Mouse (Mus musculus): Measurements from ENCODE around the gene Nav3.

The Nav3 gene

DNA sequence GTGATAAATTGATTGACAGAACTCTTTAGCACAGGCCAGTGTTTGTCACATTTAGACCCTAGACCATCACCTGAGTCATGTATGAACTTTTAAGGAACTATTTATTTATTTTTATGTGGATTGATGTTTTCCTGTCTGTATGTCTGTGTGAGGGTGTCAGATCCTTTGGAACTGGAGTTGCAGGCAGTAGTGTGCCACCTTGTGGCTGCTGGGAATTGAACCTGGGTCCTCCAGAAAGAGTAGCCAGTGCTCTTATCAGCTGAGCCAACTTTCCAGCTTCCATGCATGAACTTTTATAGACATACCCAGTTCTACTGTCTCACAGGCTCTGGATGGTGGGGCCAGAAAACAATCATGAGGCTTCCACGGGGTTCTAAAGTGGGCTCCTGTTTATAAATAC, 536.5 kb downstream of the Nav3 start:
- no peak for DNase-seq (ENCODE audit: low spot score in 2 of 2)

DNA sequence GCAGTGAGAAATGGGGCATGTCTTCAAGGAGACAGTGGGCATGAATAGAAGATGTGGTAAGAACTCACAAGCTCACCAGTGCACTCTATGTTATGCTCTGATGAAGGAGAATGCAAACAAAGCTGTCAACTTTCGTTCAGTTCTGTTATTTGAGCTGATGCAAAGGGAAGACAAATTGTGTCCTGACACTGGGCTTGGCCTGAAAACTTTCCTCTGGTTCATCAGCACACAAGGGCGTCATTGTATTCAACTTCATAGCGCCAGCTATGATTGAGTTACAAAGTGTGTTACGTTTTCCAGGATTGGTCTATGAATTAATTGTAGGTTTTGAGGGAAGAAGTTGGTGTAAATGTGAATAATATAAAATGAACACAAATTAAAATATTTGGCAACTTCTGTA, 548.8 kb downstream of the Nav3 start:
- DNase-seq (ENCODE audit: low spot score in 2 of 2), result no peak

DNA sequence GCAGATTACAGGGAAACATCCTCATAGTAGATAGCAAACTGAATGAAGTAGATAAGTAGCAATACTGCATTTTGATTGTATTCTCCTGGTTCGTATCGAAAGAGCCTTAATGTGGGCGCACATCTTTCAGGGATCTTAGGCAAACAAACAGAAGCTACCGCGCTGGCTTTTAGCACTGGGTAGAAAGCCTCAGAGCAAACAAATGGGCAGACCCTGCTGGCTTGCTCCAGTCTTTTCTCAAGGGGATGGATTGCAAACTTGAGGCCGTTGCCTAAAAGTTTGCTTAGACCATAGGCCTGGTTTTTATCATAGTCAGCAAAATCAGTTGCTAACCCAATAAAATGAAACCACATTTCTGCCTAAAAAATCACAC, 549.6 kb downstream of the Nav3 start:
- DNase-seq (ENCODE audit: low spot score in 2 of 2), result no peak

DNA sequence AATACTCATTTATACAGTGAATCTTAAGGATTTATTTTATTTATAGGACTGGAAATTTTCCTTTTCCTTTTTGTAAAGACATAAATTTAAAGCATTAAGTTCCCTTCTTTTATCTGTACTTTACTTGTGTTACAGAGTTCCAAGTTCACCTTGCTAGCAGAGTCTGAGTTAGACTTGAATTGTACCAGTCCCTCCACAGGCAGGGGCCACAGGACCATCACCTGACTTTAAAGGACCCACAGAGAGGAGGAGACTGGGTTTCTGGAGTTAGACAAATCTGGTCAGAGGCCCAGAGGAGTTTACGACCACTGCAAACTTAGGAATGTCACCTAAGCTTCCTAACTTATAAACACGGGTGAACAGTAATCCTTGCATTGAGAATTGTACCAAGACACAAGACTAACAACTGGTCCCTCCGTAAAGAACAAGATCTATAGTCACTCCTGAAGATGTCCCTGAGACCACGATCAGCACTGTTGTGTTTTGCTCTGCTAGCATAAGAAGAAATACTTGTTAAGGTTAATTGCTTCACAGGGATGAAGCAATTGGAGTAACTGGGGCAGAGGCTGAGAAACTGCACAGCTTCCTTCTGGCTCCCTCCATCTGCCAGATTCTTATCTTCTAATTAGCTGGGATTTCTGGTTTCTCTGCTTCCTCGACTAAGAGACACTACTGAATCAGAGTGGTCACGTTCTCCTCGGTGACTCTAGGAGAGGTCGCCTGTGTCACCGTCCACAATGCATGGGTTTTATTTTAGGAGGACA, 550.2 kb downstream of the Nav3 start:
- DNase-seq (ENCODE audit: low spot score in 2 of 2), result no peak

DNA sequence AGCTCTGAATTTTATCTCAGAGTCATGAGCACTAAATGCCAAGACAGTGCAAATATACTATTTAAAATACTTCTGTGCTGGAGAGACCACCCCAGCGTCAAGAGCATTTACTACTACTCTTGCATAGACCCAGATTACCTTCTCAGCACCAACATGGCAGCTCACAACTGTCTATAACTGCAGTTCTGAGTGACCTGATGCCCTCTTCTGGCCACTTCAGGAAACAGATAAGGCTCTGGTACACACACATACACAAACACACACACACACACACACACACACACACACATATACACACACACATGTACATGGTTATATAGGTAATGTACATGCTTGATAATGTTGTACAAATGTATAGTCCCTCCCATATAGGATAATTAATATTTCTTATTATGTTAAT, 551.2 kb downstream of the Nav3 start:
- no peak for DNase-seq (ENCODE audit: low spot score in 2 of 2)

DNA sequence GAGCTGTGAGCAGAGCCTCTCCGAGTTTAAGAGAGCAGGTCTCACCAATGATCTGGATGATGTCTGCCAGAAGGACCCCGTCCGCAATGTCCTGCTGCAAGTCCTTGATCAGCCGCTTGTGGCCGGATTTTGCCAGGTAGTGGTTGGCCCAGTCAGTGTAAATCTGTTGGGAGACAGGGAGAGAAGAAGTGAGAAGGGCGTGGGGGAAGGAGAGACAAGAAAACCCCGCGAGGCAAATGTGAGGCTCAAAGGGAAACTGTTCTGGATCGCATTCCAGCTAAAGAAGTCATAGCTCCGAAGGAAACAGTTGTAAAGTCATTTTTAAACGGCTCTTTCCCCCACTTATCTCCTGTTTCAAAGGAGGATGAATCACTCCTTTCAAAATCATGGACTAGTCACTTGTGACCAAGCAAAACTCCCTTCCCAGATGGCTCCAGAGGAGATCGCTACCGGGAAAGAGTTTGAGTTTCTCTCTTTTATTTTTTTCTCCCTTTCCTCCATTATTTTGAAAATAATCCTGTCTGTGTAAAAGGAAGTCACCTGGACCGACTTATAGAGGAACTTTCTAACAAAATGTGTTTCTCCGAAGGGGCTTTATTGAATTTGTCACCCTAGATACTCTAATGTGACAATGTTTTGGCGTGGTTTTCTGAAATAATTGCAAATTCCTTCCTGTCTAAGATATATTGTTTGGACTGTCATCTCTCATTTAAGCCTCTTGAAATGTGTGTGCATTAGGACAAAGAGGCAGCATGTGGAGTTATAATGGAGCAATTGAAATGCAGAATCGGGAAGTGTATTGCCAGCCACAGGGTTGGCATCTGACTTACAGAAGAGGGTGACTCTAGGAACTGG, 552.1 kb downstream of the Nav3 start:
- DNase-seq (ENCODE audit: low spot score in 2 of 2), result no peak

DNA sequence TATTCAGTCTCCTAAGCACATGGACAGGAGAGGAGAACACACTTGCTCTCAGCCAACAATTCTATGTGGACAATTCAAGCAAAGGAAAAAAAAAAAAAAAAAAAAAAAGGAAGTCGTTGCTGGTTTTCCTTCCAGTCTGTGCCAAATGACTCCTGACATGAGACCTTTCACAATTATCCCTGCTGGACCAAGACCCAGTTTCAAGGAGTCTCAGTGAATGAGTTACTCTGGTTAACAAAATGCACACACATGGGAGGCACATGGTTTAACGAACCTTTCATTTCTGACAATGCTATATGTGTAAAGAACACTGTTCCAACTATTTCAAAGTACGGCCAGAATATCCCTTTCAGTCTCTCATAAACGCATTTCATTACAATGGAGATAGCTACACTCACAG, 552.8 kb downstream of the Nav3 start:
- no peak for DNase-seq (ENCODE audit: low spot score in 2 of 2)

DNA sequence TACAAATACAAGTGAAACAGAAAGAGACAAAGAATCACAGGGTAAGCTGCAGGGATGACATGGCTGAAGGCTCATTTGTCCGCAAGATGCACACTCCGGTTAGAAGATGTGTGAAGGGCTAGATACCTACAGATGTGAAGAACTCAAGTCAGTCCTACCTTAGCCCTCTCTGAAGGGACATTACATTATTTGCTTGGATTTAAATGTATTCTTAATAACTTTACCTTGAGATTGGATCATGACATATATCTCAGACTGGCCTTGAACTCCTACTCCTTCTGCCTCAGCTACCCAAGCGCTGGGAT, 566.9 kb downstream of the Nav3 start:
- no peak for DNase-seq (ENCODE audit: low spot score in 2 of 2)

DNA sequence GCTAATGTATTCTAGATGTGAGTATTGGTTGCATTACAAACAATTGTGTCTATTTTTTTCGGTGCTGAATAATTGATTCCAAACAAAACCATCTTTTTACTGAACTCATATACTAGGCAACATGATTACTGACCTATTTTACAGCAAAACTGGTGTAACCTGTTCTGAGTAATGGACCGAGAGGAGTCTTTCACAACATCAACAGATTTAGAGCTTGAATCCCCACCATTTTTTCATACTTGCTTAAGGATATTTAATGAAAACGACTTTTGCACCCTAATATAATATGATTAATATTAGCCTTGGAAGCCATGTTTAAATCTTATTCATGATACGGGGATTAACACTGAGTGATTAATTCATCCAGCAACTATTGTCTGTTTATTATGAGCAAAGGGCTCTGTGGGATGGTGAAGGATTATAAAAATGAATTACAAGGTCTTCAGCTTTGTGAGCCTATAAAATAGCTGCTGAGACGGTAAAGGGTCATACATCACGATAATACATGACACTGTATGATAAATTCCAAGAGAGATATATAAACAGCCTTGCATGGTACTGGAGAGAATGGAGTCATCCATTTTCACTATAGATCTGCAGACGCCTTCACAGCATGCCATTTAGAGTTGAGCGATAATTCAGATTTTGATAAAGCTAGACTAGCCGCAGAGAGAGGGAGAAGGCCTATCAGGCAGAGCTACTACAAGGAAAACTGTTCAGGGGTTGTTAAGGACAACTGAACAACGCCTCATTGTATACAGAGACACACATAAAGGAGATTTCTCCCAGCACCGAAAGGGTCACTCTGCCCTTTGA, 567.4 kb downstream of the Nav3 start:
- no peak for DNase-seq (ENCODE audit: low spot score in 2 of 2)

DNA sequence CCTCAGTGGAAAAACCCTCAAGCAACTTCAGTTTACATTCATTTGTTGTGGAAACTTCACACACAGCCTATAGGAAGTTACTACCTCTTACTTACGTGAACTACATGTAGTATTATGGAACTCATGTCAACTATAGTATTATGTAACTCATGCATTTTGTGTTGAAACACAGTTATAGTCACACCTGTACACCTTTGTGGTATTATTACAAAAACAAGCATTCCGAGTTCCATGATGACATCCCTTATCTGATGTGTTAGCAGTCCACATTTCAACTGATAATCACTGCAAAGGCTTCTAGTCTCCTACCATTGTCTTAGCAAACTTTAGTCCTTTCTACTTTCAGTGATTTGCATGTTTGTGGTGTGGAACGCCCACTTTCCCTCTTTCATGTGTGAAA, 568.8 kb downstream of the Nav3 start:
- no peak for DNase-seq (ENCODE audit: low spot score in 2 of 2)

DNA sequence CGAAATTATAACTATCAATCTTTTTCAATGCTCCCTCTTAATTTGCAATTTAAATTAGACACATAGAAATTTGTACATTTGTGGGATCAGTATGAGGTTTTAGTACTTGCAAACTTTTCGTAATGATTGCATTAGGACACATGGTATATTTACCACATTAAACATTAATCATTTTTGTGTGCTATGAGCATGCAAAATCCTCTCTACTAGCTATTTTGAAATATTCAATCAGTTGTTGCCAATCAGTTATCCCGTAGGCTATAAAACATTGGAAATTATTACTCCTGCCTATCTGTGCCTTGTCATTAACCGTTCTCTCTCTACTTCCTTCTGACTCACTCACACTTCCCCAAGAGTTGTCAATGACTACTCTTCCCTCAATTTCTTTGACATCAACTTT, 579.9 kb downstream of the Nav3 start:
- no peak for DNase-seq (ENCODE audit: low spot score in 2 of 2)

DNA sequence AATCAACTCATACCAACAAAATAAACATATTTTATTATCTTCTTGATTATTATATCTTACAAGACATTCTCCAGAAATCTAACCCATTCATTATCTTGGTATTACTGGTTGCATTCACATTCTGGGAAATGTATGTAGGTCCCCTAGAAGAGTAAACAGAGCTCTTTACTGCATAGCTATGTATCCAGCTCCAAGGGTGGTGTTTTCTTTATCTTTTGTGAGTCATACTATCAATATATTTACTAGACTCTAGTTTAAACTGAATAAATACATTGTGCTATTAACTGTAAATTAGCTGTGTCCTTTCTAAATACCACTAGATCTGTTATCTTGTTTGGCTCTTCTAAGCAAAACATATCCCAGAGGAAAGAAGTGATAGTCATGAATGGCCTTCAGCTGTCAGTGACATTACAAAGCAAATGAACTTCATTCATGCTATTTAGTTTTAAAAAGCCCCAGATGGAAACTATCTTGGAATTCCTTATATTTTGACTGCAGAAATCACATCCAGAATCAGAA, 580.6 kb downstream of the Nav3 start:
- DNase-seq (ENCODE audit: low spot score in 2 of 2), result no peak

DNA sequence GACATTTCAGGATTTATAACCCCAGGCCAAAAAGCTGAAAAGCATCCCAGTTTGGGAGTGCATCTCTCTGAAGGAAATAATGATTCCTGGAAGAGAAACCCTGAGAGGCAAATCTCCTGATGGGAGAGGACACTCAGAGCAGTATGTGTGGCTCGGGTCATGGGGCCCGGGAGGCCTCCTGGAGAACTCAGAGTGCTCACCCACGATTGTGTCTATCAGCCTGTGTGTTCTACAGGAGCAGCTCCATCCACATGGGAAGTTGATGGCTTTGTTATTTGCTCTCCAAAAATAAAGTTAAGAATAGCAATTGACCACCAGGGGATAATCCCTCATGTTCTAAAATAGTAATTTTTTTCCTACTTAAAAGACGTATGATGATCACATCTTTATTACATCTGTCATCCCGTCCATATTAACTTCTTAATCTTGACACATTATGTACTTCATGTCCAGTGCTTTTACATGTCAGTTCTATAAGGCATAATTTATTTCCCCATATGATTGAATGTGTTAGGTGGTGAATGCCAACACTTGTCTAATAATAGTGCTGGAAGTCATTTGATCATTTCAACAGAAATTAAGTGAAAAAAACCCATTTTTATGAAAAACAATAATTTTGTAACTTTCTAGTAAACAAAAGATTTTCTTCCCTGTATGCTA, 581.2 kb downstream of the Nav3 start:
- DNase-seq (ENCODE audit: low spot score in 2 of 2), result no peak

DNA sequence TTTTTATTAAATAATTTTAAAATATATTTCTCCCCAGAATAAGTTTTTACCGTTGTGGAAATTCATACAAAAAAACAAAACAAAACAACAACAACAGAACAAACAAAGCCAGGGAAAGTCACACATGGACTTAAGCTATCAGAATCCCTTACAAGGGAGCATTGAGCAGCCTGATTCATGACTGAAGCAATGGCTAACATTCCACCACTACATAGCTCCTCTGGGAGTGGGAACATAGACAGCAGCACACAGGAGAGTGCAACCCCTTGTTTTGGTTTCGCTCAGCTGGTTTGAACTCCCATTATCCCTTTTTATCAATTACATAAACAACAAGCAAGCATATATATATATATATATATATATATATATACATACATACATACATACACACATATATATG, 589.9 kb downstream of the Nav3 start:
- DNase-seq (ENCODE audit: low spot score in 2 of 2), result no peak

DNA sequence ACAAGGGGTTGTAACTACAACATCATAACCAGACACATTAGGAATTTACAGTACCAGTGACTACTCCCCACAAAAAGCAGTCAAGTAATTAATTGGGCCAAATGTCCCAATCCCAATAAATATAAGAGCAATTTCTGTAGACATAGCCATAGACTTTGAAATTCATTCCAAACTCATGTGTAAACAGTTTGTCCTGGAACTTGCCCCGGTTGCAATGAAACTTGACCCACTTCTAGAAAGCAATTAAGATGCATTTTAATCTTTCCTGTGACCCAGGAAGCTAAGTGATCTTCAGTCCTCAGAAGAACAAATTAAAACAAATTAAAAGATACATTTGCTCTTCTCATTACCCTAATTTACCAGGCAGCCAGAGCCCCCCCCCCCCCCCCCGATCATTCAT, 590.6 kb downstream of the Nav3 start:
- no peak for DNase-seq (ENCODE audit: low spot score in 2 of 2)

DNA sequence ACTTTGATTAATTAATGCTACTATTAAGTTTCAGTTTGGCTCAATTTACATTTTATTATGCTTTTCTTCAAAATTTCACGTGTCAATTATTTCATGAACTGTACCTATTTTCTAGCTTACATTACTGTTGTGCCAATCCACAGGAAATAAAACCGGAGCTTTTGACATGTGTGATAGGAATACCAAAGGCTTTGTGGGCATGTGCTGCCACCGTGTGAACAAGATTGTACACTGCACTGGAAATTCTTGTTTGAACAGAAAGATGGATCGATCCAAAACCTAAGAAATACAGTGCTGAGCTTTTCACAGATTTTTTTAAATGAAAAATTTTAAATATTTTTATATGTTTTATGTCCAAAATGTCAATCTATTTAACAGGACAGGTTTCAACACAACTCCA, 591.3 kb downstream of the Nav3 start:
- no peak for DNase-seq (ENCODE audit: low spot score in 2 of 2)

DNA sequence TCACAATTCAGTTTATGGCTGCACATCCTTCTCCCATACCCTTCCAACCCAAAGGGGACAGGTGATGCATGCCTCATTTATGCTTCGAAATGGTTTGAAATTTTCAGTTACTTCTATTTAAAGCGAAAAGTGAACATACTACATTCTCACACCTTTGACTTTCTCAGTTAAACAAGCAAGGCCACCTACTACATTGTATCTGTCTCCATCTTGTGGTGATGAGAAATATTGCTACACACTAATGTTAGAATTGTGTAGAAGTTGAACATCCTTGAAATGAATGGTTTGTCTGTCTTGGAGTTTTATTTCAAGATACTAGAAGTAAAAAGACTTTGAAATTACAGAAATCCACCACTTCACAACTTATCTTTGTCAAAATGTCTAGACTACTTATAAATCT, 594.7 kb downstream of the Nav3 start:
- DNase-seq (ENCODE audit: low spot score in 2 of 2), result no peak

DNA sequence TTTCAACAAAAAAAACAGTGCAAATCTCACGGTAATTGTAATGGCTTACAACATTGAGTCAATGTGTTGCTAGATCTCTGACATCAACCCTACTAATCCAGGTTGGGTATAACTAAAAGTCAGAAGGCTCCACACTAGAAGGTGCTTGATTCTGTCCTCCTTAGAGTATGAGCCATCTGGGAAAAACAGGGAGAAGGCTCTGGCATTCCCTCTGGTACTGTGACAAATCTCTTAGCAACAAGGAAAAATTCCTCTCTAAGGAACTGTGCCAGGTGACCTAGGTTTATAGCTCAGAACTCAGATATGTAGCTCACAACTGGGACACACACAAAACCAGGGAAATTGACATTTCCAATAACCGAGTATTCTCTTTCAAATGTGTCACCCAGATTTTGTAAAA, 597.4 kb downstream of the Nav3 start:
- no peak for DNase-seq (ENCODE audit: low spot score in 2 of 2)

DNA sequence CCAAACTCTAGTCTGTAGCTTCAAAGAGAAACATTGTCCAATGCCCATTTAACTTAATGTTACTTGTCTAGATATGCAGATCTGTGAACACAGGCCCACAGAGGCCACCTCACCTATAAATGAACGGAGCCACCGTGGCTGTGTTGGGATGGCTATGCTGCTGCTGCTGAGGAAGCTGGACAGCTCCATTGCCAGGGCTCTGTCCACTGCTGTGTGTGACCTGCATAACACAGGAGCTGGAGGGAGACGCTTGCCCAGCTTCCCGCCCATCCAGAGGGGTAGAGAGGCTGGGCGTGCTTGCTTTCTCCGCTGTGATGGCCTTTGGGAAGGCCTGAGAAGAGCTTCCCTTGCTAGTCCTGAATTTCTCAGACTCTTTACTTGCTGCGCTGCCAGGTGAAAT, 603.6 kb downstream of the Nav3 start:
- no peak for DNase-seq (ENCODE audit: low spot score in 2 of 2)

DNA sequence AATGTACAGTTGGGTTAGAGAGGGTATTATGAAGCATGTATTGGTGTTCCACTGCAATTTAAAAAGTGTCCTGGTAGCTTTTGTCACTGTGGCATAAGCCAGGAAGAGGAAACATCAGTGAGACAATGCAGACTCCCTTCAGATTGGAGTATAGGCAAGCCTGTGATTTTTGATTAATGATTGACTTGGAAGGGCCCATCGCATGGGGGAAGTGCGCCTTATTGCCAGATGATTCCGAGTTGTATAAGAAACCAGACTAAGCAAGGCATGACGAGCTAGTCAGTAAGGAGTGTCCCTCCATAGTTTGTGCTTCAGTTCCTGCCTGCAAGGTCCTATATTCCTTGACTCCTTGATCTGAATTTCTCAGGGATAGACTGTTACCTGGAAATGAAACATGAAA, 608.4 kb downstream of the Nav3 start:
- no peak for DNase-seq (ENCODE audit: low spot score in 2 of 2)

DNA sequence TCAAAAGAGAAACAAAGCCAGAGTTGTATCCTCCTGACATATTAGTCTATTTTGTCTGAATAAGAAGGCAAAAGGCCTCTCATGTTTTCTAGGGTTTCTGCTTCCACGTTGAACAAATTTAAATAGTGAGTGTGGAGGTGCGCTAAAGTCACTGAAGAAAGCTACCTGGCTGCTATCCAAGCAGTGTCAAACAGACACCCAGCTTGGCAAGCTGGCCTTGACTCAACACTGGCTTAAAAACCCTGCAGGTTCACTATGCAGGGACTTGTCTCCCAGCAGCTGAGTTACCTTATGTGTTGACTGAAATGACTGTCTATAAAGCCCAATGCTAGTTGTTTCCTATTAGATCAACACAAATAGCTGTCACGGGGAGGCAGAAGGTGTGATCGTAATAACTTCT, 612.3 kb downstream of the Nav3 start:
- no peak for DNase-seq (ENCODE audit: low spot score in 2 of 2)

DNA sequence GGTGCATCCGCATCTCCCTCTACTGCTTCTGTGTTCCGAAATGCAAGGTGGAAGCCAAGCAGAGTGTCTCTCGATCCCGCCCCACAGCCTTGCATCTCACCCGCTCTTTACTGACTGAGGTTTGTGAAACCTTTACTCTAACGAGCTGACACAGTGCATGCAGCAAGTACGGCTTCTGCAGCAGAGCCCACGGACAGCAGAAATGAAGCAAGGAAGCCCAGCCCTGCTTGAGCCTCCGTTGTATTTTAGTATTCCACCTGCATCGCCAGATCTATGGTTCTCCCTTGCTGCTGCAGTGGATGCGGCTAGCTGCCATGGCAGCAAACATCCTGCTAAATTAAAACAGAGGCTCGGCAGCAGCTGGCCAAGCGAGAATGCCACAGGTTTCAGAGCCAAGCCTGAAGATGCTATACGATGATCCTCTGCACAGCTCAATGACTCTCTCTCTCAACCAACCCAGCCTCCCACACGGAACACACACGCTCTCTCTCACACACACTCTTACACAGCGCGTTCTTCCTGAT, 623.2 kb downstream of the Nav3 start:
- DNase-seq (ENCODE audit: low spot score in 2 of 2), result peak in 1 of 2 experiments; percentile 41

Data from frontal cortex, postnatal 25 days (tissue).